Mouse (Mus musculus) frontal cortex, postnatal 14 days (tissue): ENCODE results near the gene Paqr5.

Source experiments
- DNase-seq, 2 experiments: peaks; one replicate each; pipeline ENCODE4 v3.0.0; 2022; ENCODE audit warnings: low spot score in 2 of 2

Paqr5 gene

GRCm38 (mm10) chr9:62013316-62014097 lies 13.1 kb downstream of the Paqr5 start:
- no peak for DNase-seq

- no peak for DNase-seq
These were observed 18.3 kb downstream of the Paqr5 start for GRCm38 (mm10) chr9:62008360-62008759.

- no peak for DNase-seq
These were observed 19.6 kb downstream of the Paqr5 start for GRCm38 (mm10) chr9:62007028-62007427.

GRCm38 (mm10) chr9:62003611-62004010 lies 23.0 kb downstream of the Paqr5 start:
- no peak for DNase-seq

GRCm38 (mm10) chr9:61999653-62000420 lies 26.8 kb downstream of the Paqr5 start:
- DNase-seq = no peak

GRCm38 (mm10) chr9:61997860-61998259 lies 28.8 kb downstream of the Paqr5 start:
- DNase-seq = no peak

GRCm38 (mm10) chr9:61991158-61991557 lies 35.5 kb downstream of the Paqr5 start:
- no peak for DNase-seq

- no peak for DNase-seq
These were observed 35.9 kb downstream of the Paqr5 start for GRCm38 (mm10) chr9:61990738-61991137.

- no peak for DNase-seq
These were observed 40.6 kb downstream of the Paqr5 start for GRCm38 (mm10) chr9:61986055-61986454.

GRCm38 (mm10) chr9:61985183-61985863 lies 41.3 kb downstream of the Paqr5 start:
- DNase-seq = peak in 1 of 2 experiments; percentile 46

GRCm38 (mm10) chr9:61982940-61983620 lies 43.6 kb downstream of the Paqr5 start:
- DNase-seq = no peak

- DNase-seq = no peak
These were observed 44.8 kb downstream of the Paqr5 start for GRCm38 (mm10) chr9:61981876-61982275.

GRCm38 (mm10) chr9:61979983-61980382 lies 46.7 kb downstream of the Paqr5 start:
- DNase-seq = no peak

GRCm38 (mm10) chr9:61977258-61977945 lies 49.3 kb downstream of the Paqr5 start:
- no peak for DNase-seq

GRCm38 (mm10) chr9:61972031-61972430 lies 54.6 kb downstream of the Paqr5 start:
- DNase-seq = no peak

GRCm38 (mm10) chr9:61971045-61971444 lies 55.6 kb downstream of the Paqr5 start:
- no peak for DNase-seq

GRCm38 (mm10) chr9:61967357-61967756 lies 59.3 kb downstream of the Paqr5 start:
- peak; percentile 25 to 45 for DNase-seq

- no peak for DNase-seq
These were observed 60.7 kb downstream of the Paqr5 start for GRCm38 (mm10) chr9:61965987-61966386.

- peak; percentile 45 to 71 for DNase-seq
These were observed 61.2 kb downstream of the Paqr5 start for GRCm38 (mm10) chr9:61965411-61965930.

- DNase-seq = no peak
These were observed 63.3 kb downstream of the Paqr5 start for GRCm38 (mm10) chr9:61963356-61963755.

- DNase-seq = no peak
These were observed 65.5 kb downstream of the Paqr5 start for GRCm38 (mm10) chr9:61961181-61961580.
